Mouse (Mus musculus): ENCODE measurements around the gene Lime1. TPM values are rescaled to one million over a fixed set of nuclear protein-coding genes. Genes with fewer than 3 reads are reported as not detected.
A peak's percentile ranks its signal among the peaks of the same experiment; 100 is the strongest.

Gene Lime1
- polyA plus RNA-seq, 1 experiment from 2014 or later, result 11.9 TPM

- Histone ChIP-seq H3K27ac (replicated peaks) (no peak overlapping the region), H3K4me3 (no peak overlapping the region), H3K4me1 (peaks cover 6% of the 10 kb centered on the region; the same call in 1 of the 2 replicates), H3K9me3 (no peaks in the 10 kb centered on the region), H3K9ac (no peak overlapping the region), H3K27me3 (replicated peaks) (no peaks in the 10 kb centered on the region), H3K4me2 (no peak overlapping the region), H3K36me3 (peaks cover 64% of the 10 kb centered on the region)
- 58% methylated on average over 2 of the region's 2 CpGs for WGBS
- ATAC-seq (ENCODE audit: extremely low read depth, insufficient number of reproducible peaks, low FRiP score, low TSS enrichment), result no peak
Measured at GRCm38 (mm10) chr2:181391541-181391940, 11.7 kb downstream of the Lime1 start.

GRCm38 (mm10) chr2:181392600-181393213, 12.8 kb downstream of the Lime1 start:
- H3K4me3 ChIP-seq, result no peak overlapping the region
- ATAC-seq (ENCODE audit: extremely low read depth, insufficient number of reproducible peaks, low FRiP score, low TSS enrichment), result no peak
- 22% methylated on average over 4 of the region's 4 CpGs for WGBS

GRCm38 (mm10) chr2:181394086-181394485, 14.2 kb downstream of the Lime1 start:
- Histone ChIP-seq H3K4me2 (no peak overlapping the region), H3K4me3 (no peak overlapping the region), H3K27ac (replicated peaks) (no peak overlapping the region), H3K9ac (no peak overlapping the region), H3K27me3 (replicated peaks) (no peaks in the 10 kb centered on the region), H3K36me3 (peaks cover 48% of the 10 kb centered on the region), H3K9me3 (no peaks in the 10 kb centered on the region), H3K4me1 (peaks cover 23% of the 10 kb centered on the region)
- 95% methylated on average over 3 of the region's 3 CpGs for WGBS
- no peak for ATAC-seq (ENCODE audit: extremely low read depth, insufficient number of reproducible peaks, low FRiP score, low TSS enrichment)

More at GRCm38 (mm10) chr2:181392600-181393213, 12.8 kb downstream of the Lime1 start:
- no peak overlapping the region for H3K9ac ChIP-seq
- H3K27ac ChIP-seq (replicated peaks), result no peak overlapping the region
- peaks cover 52% of the 10 kb centered on the region for H3K36me3 ChIP-seq
- no peak overlapping the region for H3K4me2 ChIP-seq
- H3K9me3 ChIP-seq, result no peaks in the 10 kb centered on the region
- H3K27me3 ChIP-seq (replicated peaks), result no peaks in the 10 kb centered on the region
- peaks cover 17% of the 10 kb centered on the region for H3K4me1 ChIP-seq

- H3K27ac ChIP-seq (replicated peaks), result peak overlapping the region; percentile 84
- peaks cover 23% of the 10 kb centered on the region for H3K4me1 ChIP-seq
- peak overlapping the region; percentile 25 for H3K4me2 ChIP-seq
- 34% methylated on average over 5 of the region's 5 CpGs for WGBS
- peaks cover 21% of the 10 kb centered on the region for H3K36me3 ChIP-seq
- peak; percentile 53; the same call in 1 of the 2 replicates for ATAC-seq (ENCODE audit: extremely low read depth, insufficient number of reproducible peaks, low FRiP score, low TSS enrichment)
- H3K27me3 ChIP-seq (replicated peaks), result no peaks in the 10 kb centered on the region
- no peak overlapping the region for H3K9ac ChIP-seq
- H3K9me3 ChIP-seq, result no peaks in the 10 kb centered on the region
- no peak overlapping the region for H3K4me3 ChIP-seq
Measured at GRCm38 (mm10) chr2:181397207-181397761, 17.4 kb downstream of the Lime1 start.

GRCm38 (mm10) chr2:181401497-181401896, 21.6 kb downstream of the Lime1 start:
- Histone ChIP-seq H3K36me3 (peaks cover 10% of the 10 kb centered on the region; the same call in 1 of the 2 replicates), H3K4me1 (peaks cover 17% of the 10 kb centered on the region), H3K9me3 (no peaks in the 10 kb centered on the region), H3K27me3 (replicated peaks) (no peaks in the 10 kb centered on the region), H3K4me2 (no peak overlapping the region), H3K4me3 (no peak overlapping the region), H3K27ac (replicated peaks) (no peak overlapping the region), H3K9ac (no peak overlapping the region)
- 5% methylated on average over 1 of the region's 1 CpGs for WGBS
- ATAC-seq (ENCODE audit: extremely low read depth, insufficient number of reproducible peaks, low FRiP score, low TSS enrichment), result no peak

GRCm38 (mm10) chr2:181403722-181404121, 23.8 kb downstream of the Lime1 start:
- H3K4me2 ChIP-seq, result no peak overlapping the region
- no peaks in the 10 kb centered on the region for H3K4me1 ChIP-seq
- H3K9me3 ChIP-seq, result no peaks in the 10 kb centered on the region
- H3K9ac ChIP-seq, result no peak overlapping the region
- H3K36me3 ChIP-seq, result peaks cover 17% of the 10 kb centered on the region
- no peaks in the 10 kb centered on the region for H3K27me3 ChIP-seq (replicated peaks)
- WGBS, result 87% methylated on average over 3 of the region's 3 CpGs
- ATAC-seq (ENCODE audit: extremely low read depth, insufficient number of reproducible peaks, low FRiP score, low TSS enrichment), result no peak
- no peak overlapping the region for H3K4me3 ChIP-seq
- H3K27ac ChIP-seq (replicated peaks), result no peak overlapping the region

- no peak overlapping the region for H3K4me2 ChIP-seq
- no peak overlapping the region for H3K27ac ChIP-seq (replicated peaks)
- H3K4me3 ChIP-seq, result no peak overlapping the region
- H3K36me3 ChIP-seq, result peaks cover 16% of the 10 kb centered on the region
- WGBS, result 72% methylated on average over 7 of the region's 7 CpGs
- no peaks in the 10 kb centered on the region for H3K27me3 ChIP-seq (replicated peaks)
- H3K9ac ChIP-seq, result no peak overlapping the region
- H3K4me1 ChIP-seq, result peaks cover 7% of the 10 kb centered on the region
- no peaks in the 10 kb centered on the region for H3K9me3 ChIP-seq
- ATAC-seq (ENCODE audit: extremely low read depth, insufficient number of reproducible peaks, low FRiP score, low TSS enrichment), result no peak
Measured at GRCm38 (mm10) chr2:181409643-181410042, 29.8 kb downstream of the Lime1 start.

- peaks cover 12% of the 10 kb centered on the region for H3K4me1 ChIP-seq
- H3K9ac ChIP-seq, result no peak overlapping the region
- H3K4me3 ChIP-seq, result no peak overlapping the region
- no peak; the same call in 1 of the 2 replicates for ATAC-seq (ENCODE audit: extremely low read depth, insufficient number of reproducible peaks, low FRiP score, low TSS enrichment)
- H3K4me2 ChIP-seq, result no peak overlapping the region
- WGBS, result 49% methylated on average over 4 of the region's 4 CpGs
- no peaks in the 10 kb centered on the region for H3K27me3 ChIP-seq (replicated peaks)
- H3K36me3 ChIP-seq, result peaks cover 10% of the 10 kb centered on the region
- no peak overlapping the region for H3K27ac ChIP-seq (replicated peaks)
- H3K9me3 ChIP-seq, result no peaks in the 10 kb centered on the region
Measured at GRCm38 (mm10) chr2:181410760-181411473, 31.0 kb downstream of the Lime1 start.

- no peaks in the 10 kb centered on the region for H3K27me3 ChIP-seq (replicated peaks)
- H3K4me1 ChIP-seq, result peaks cover 18% of the 10 kb centered on the region
- no peak overlapping the region for H3K4me2 ChIP-seq
- 0 out of 2 replicates have a peak, but pooled peaks cover 2% of the 10 kb centered on the region for H3K36me3 ChIP-seq
- no peak overlapping the region for H3K9ac ChIP-seq
- no peaks in the 10 kb centered on the region for H3K9me3 ChIP-seq
- 36% methylated on average over 2 of the region's 2 CpGs for whole genome bisulfite sequencing
- H3K27ac ChIP-seq (replicated peaks), result peak overlapping the region; percentile 6; the same call in 1 of the 2 replicates
- ATAC-seq (ENCODE audit: extremely low read depth, insufficient number of reproducible peaks, low FRiP score, low TSS enrichment), result no peak
- no peak overlapping the region for H3K4me3 ChIP-seq
Measured at GRCm38 (mm10) chr2:181413141-181413540, 33.3 kb downstream of the Lime1 start.

- H3K36me3 ChIP-seq, result no peaks in the 10 kb centered on the region
- H3K27me3 ChIP-seq (replicated peaks), result no peaks in the 10 kb centered on the region
- no peaks in the 10 kb centered on the region for H3K9me3 ChIP-seq
- peak overlapping the region; percentile 20; the same call in 1 of the 2 replicates for H3K27ac ChIP-seq (replicated peaks)
- H3K4me2 ChIP-seq, result no peak overlapping the region
- no peak for ATAC-seq (ENCODE audit: extremely low read depth, insufficient number of reproducible peaks, low FRiP score, low TSS enrichment)
- H3K9ac ChIP-seq, result no peak overlapping the region
- H3K4me3 ChIP-seq, result no peak overlapping the region
- peaks cover 45% of the 10 kb centered on the region for H3K4me1 ChIP-seq
- WGBS, result 37% methylated on average over 3 of the region's 3 CpGs
Measured at GRCm38 (mm10) chr2:181415945-181416344, 36.1 kb downstream of the Lime1 start.

GRCm38 (mm10) chr2:181419359-181419758, 39.5 kb downstream of the Lime1 start:
- Histone ChIP-seq H3K4me3 (no peak overlapping the region), H3K36me3 (peaks cover 19% of the 10 kb centered on the region), H3K9ac (no peak overlapping the region), H3K27me3 (replicated peaks) (no peaks in the 10 kb centered on the region), H3K4me2 (no peak overlapping the region), H3K27ac (replicated peaks) (no peak overlapping the region), H3K9me3 (no peaks in the 10 kb centered on the region), H3K4me1 (peaks cover 68% of the 10 kb centered on the region)
- no peak for ATAC-seq (ENCODE audit: extremely low read depth, insufficient number of reproducible peaks, low FRiP score, low TSS enrichment)
- 16% methylated on average over 7 of the region's 7 CpGs for WGBS
